Mouse (Mus musculus) brain, embryonic 14.5 days (tissue): ENCODE measurements around the gene Gapvd1.

ENCODE experiments used
- CTCF ChIP-seq: fragments of 200-500 bp; IDR thresholded peaks from 2 replicates; pipeline ENCODE4 v1.5.1; 2012; ENCODE audit warnings: inconsistent platforms, mild to moderate bottlenecking, moderate library complexity, borderline replicate concordance; ENCODE audit not compliant: insufficient read depth, insufficient read length; ENCODE audit errors: extremely low read depth
- POLR2A ChIP-seq: fragments of 200-500 bp; IDR thresholded peaks from 2 replicates; pipeline ENCODE4 v1.6.1; 2012; ENCODE audit warnings: mild to moderate bottlenecking, inconsistent platforms, borderline replicate concordance; ENCODE audit not compliant: poor library complexity, insufficient read depth, insufficient read length, severe bottlenecking; ENCODE audit errors: extremely low read depth

DNA sequence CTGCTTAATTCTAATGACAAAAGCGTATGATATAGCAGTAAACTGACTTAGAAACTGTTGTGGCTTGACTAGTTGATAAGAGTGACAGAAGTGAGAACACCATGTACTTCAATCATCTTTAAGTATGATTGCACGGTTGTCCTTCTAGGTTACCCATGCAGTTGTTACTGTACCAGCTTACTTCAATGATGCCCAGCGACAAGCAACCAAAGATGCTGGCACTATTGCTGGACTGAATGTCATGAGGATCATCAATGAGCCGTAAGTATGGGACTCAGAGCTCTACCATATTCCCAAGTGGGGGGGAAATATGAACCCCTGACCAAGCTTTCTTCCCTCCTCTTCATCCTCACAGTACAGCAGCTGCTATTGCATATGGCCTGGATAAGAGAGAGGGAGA lies 18.6 kb upstream of the Gapvd1 start:
- TF ChIP-seq CTCF (no peak), POLR2A (no peak)
